Mouse (Mus musculus): ENCODE results near the gene Lyplal1.

The Lyplal1 gene

DNA sequence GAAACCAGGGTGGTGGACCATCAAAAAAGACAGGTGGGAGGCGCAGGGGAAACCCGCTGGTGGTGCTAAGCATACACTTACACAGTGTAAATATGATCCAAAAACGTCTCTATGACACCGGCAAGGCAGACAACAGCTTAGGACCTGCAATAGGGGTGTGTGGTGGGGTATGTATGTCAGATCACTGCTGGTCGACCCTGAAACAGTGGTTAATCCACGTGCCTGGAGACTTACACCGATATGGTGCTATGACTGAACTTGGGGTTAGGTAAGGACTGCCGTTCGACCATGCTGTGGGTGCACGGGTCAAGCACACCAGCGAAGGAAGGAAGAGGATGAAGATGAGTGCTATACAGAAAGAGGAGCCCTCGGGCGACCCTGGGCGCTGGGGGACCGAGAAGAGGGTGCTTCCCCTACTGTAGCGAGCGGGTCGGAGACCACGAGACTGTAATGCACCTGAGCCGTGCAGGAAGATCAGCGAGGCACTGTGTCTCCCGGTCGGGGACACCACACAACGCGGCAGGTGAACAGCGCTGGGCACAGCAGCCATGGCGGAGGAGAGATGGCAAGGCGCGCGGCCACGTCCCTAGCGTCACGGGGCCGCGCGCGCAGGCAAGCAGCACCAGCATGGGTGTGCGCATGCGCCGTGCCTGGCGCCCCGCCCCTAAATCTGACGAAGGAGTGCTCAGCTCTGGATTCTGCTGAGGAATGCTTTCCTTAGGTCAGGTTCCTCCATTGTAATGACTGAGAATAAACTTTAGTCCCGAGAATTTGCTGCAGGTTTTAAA lies at the start of gene Lyplal1:
TSS of gene Lyplal1 (minus strand) at position 610 of the 788 bp plus-strand sequence.
- peak; percentile 9 for DNase-seq (ENCODE audit: low read depth)

GRCm38 (mm10) chr1:186163616-186164015 lies 46.5 kb upstream of the Lyplal1 start:
- DNase-seq (ENCODE audit: low read depth): no peak

DNA sequence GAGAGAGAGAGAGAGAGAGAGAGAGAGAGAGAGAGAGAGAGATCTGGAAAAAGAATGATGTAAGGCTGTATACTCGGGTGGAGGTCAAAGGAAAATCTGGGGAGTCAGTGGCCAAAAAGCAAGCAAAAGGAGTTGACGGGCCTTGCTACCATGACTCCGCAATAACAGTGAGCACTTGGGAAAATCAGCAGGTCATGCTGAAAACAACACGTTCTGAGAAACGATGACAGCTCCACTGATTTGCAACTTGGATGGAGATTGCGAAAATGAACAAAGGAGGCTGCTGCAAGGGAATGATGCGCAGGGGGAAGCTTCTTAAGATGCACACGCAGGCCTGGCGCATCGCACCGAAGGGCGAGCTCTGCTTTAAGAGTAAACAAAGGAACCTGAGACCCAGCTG lies 46.1 kb upstream of the Lyplal1 start:
- no peak for DNase-seq (ENCODE audit: low read depth)

DNA sequence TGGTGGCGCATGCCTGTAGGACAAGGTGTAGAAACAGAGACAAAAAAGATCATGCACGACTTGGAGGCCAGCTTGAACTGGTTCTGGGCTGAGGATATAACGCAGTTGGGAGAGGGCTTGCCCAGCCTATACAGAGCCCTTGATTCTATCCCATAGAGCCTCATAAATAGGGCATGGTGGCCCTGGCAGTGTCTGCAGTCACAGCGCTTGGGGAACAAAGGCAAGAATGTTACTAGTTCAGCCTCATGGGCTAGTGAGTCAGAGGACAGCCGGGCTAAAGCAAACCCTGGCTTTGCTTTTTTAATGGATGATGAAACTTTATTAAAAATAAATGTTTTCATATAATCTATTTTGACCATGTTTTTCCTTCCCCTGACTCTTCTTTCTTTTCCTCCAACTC lies 33.3 kb upstream of the Lyplal1 start:
- DNase-seq (ENCODE audit: low read depth): no peak

GRCm38 (mm10) chr1:186145444-186145843 lies 28.3 kb upstream of the Lyplal1 start:
- no peak for DNase-seq (ENCODE audit: low read depth)

DNA sequence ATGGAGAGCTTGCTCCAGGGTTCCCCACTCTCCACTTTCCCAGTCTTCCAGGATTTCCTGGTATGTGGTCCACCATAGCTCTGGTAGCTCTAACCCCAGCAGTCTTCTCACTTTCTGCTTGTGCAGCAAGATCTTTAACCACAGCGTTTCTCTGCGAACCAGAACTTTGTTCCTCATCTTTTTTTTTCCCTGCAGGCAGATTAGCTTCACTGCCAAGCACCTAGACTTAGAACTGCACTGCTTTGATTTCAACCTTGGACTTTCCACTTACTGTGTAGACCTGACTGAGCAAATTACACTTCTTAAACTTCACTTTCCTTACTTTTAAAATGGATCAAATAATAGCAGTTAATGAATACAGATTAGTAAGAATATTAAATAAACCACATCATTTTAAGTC lies 23.1 kb upstream of the Lyplal1 start:
- DNase-seq (ENCODE audit: low read depth): no peak

GRCm38 (mm10) chr1:186137873-186138272 lies 20.8 kb upstream of the Lyplal1 start:
- DNase-seq (ENCODE audit: low read depth): no peak

DNA sequence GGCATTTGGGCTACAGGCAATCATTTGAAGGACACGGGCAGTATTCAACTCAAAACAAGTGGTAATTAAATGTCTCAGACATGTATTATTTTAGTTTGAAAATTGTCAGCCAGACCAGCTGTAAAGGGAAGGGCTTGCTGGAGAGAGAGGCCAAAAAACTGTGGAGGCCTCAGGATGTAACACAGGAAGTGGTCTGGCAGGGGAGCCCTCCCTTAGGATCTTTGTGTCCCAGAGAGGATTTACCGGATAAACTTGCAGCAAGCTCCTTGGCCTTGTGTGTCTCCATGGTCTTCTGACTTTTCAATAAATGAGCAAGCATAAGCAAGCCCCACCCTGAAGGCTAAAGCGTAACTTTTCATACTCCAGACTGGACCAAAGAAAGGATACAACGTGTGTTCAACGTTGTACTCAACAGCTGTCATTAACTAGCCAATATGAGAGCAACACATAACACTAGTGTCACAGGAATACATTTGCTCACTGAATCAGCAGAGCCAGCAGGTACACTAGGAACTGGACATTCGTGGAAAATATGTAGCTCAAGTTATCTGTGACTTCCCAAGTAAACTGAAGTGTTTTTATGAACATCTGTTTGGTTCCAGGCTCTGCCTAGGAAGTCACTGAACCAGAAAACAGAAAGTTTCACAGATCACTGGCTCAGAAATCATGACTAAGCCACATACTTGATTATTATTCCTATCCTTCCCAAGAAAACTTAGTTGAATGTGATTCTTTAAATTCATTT lies 19.7 kb upstream of the Lyplal1 start:
- no peak for DNase-seq (ENCODE audit: low read depth)

GRCm38 (mm10) chr1:186131465-186131864 lies 14.4 kb upstream of the Lyplal1 start:
- no peak for DNase-seq (ENCODE audit: low read depth)

DNA sequence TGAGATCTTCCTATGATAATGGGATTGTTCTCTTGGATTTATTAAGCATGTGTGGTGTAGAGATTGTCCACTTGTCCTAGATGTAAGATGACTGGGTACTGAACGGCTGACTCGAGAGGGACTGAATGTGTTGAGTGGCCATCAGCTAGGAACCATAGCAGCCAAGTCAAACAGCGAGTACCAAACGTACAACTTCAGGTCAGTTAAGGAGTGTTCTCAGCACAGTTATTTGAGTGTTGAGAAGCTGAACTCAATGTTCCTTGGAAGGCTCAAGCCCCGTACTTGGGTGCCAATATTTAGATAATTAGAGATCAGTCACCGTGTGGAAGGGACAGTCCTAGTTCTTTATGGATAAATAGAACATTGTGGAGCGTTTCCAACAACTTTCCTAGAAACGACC lies 11.8 kb upstream of the Lyplal1 start:
- DNase-seq (ENCODE audit: low read depth): no peak

GRCm38 (mm10) chr1:186126313-186126862 lies 9.3 kb upstream of the Lyplal1 start:
- no peak for DNase-seq (ENCODE audit: low read depth)

DNA sequence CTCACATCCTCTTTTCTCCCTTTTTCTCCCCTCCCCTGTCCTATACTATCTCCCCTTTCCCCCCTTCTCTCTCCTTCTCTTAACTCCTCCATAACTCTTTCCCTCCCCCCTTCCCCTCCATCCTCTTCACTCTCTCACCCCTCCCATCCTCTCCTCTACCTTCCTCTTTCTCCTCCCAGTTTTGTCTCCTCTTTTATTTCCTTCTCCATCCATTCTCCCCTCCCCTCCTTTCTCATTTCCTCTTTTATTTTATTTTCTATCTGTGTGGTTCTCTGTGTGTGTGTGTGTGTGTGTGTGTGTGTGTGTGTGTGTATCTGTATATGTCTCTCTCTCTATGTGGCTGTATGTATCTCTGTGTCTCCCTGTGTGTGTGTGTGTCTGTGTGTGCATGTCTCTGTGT lies 6.6 kb upstream of the Lyplal1 start:
- DNase-seq (ENCODE audit: low read depth): no peak

- no peak for DNase-seq (ENCODE audit: low read depth)
These were observed 2.7 kb upstream of the Lyplal1 start for GRCm38 (mm10) chr1:186119856-186120255.

GRCm38 (mm10) chr1:186116086-186116600 lies 967 bp downstream of the Lyplal1 start:
- no peak for DNase-seq (ENCODE audit: low read depth)

- no peak for DNase-seq (ENCODE audit: low read depth)
These were observed 14.8 kb downstream of the Lyplal1 start for GRCm38 (mm10) chr1:186102313-186102712.

DNA sequence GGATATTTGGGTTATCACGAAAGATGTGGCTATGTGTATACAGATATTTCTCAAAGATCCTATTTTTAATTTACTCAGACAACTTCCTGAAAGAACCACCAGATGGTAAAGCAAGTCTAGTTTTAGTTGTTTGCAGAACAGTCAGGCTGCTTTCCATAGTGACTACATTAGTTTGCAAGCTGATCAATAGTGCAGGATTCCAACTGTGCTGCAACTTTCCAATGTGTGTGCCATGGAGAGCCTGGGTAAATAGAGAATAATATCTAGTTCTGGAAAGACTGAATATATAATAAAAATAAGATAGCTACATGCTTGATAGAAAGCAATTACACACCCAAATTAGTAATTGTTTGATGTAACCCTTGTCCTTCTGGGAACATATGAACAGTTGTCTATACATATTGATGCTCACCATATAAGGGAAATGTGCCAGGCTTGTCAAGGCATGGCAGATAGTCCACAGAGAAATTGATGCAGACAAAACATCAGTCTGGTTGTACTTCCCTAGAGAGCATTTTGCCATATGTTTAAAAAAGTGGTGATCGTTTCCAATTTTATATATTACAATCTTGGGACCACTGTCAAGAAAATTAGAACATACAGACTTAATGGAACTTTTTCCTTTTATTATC lies 50.7 kb downstream of the Lyplal1 start:
- no peak for DNase-seq (ENCODE audit: low read depth)

GRCm38 (mm10) chr1:186060041-186060440 lies 57.1 kb downstream of the Lyplal1 start:
- no peak for DNase-seq (ENCODE audit: low read depth)

GRCm38 (mm10) chr1:186054227-186054626 lies 62.9 kb downstream of the Lyplal1 start:
- DNase-seq (ENCODE audit: low read depth): no peak

DNA sequence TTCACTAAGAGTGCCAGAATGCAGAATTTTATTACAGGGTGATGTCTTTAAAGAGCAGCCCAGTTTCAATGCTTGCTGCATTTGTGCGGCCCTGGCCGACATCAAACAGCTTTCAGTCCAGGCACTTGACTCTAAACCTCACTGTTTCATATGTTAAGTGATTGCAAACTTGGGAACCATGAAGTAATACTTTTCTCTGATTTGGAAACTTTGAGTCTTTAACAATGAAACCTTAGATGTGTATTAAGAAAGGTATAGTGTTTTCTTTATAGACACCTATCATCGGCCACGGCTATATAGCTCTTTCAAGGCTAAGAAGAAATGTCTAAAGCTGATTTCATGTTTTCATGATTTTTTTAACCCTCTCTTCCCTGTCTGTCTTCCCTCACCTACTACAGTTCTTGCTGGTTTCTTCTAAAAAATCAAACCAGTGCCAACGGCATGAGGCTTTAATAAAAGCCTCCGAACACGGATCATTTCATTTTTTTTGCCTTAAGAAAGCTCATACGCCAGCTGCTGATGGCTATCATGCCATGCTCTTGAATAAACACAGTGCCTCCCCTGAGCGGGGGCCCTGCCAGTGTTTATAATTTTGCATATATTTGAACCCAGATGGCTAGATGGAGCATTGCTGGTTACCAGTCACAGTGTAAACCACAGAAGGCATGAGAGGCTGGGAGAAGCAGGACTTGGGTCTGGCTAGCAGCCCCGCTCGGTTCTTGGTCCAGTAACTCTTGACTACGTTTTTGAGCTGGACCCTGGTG lies 63.6 kb downstream of the Lyplal1 start:
- no peak for DNase-seq (ENCODE audit: low read depth)

DNA sequence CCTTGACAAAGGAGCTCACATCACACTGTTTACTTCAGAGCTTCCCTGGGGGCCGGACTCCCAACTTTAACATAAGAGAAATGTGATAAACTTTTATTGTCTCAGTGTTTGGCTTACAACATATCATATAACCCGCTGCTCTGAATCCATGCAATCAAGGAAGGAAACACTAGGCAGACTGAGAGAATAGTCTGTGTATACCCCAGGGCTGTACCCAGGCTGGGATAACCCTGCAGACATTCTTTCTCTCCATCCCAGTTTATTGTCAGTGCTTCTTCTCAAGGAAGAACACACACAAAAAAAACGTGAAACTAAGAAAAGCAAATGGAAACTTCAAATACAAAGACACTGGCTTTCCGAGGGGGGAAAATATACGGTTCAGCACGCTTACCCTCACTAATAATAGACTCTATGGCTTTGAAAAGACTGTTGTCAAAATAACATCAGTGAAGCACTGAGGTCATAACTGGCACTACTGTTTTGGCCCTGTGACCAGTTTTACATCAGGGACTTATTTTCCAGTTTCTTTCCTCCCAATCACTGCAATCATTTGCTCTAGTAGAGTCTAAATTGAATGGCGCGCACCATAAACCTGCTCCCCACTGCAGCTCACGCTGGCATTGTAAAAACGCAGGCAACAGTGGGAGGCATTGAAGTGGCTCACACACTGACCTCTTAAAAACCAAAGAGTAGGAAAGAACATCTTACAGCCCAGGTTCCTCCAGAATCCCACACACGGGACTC lies 73.2 kb downstream of the Lyplal1 start:
- DNase-seq (ENCODE audit: low read depth): no peak

- DNase-seq (ENCODE audit: low read depth): no peak
These were observed 75.3 kb downstream of the Lyplal1 start for GRCm38 (mm10) chr1:186041841-186042240.
